Mouse (Mus musculus): Measurements from ENCODE around the gene Jam3. TPM values are rescaled to one million over a fixed set of nuclear protein-coding genes. Genes with fewer than 3 reads are reported as not detected.

The Jam3 gene
- not detected for total RNA-seq (2023)

DNA sequence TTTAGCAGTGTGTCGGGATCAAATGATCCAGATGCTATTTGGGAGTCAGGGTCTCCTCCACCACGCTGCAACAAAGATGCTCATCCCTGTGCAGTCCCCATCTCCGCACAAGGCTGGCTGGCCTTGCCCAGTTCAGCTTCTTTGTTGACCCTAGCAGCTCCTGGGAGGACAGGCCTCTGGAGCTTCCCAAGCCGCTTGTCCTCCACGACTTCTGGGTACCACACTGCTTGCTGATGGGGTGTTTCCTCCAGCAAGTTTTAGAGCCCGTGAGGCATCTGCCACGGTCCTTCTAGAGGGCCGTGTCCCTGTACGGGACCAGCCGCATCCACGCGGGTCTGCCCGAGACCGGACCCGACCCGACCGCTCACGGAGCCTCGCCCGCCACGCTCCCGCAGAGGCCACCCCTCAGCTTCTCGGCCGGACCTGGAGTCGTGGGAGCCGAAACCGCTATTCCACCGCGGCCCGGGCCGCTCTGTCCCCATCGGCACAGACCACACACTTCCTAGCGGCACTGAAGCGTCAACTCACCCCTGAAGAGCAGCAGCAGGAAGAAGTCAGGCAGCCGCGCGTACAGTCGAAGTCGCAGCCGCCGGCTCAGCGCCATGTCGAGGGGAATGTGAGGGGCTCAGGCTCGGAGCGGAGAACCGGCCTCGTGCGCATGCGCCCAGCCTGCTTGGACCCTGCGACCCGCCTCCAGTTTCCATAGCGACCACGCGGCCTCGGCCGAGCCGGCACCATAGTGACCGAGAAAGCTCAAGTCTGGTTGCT lies at the start of gene Jam3:
TSS of gene Jam3 (minus strand) at position 659 of the 768 bp plus-strand sequence.

Other genes starting within 250 kb of the Jam3 start
- gene Gm1110, start 232.3 kb downstream of the Jam3 start, total RNA-seq (2023), result not detected
- gene Acad8, start 155.9 kb downstream of the Jam3 start, total RNA-seq (2023), result 10 to 100 TPM; 35.4 to 38.0 TPM
- gene Thyn1, start 155.7 kb downstream of the Jam3 start, total RNA-seq (2023), result 10 to 100 TPM; 23.1 to 31.2 TPM
- gene Vps26b, start 125.4 kb downstream of the Jam3 start, total RNA-seq (2023), result 10 to 100 TPM; 58.2 to 61.2 TPM
- 10 to 100 TPM; 57.4 to 60.5 TPM for gene Ncapd3, start 125.2 kb downstream of the Jam3 start, total RNA-seq (2023)
- gene Igsf9b, start 143.8 kb upstream of the Jam3 start, total RNA-seq (2023), result under 1 TPM; 0.36 to 0.67 TPM
- not detected for gene Spata19, start 241.4 kb upstream of the Jam3 start, total RNA-seq (2023)

All from T-cell, adult 66 days (primary cell).